Mouse (Mus musculus): Measurements from ENCODE around the gene Arhgap21. TPM values are rescaled to one million over a fixed set of nuclear protein-coding genes. Genes with fewer than 3 reads are reported as not detected.
A peak's percentile ranks its signal among the peaks of the same experiment; 100 is the strongest.

Gene Arhgap21
- polyA plus RNA-seq, 1 experiment, result 11.2 TPM

DNA sequence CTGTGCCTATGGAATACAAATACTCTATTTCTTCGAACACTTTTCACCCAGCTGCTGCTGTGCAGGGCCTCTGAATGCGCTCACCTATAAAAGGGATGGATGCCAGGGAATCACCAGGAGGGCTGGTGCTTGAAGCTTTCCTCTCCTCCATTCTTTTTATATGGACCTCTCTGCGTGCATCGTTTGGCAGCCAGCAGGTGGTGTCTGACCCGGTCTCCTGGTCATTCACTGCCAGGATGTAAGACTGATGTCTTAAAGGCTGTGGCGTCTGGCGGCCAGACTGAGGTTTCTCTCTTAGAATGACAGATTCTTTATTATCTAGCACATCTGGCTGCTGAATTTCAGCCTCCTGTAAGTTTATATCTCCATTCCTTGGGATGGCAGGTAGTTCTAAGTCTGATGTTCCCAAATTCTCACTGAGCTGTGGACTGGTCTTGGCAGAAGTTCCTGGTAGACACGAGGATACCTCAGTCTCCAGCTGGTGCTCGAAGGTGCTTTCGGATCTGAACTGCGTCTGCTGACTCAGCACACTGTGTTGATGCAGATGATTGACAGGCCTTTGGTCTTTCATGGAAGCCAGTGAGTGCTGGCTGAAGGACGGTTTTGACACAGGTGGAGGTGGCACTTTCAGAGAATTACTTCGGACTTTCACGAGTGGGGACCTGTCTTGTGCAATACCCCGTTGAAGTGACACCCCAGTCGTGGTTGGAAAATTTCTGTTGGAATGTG lies 88.6 kb downstream of the Arhgap21 start:
- Histone ChIP-seq H3K9me3 (no peaks in the 10 kb centered on the region), H3K36me3 (replicated peaks; ENCODE audit: low read length) (peaks cover 70% of the 10 kb centered on the region), H3K27me3 (replicated peaks) (no peaks in the 10 kb centered on the region), H3K4me3 (replicated peaks) (no peak overlapping the region), H3K4me1 (0 out of 2 replicates have a peak, but pooled peaks cover 6% of the 10 kb centered on the region)
- no peak for TF ChIP-seq FLI1 (IDR thresholded peaks at IDR 0.05; ENCODE audit: low read length)

- Histone ChIP-seq H3K4me3 (replicated peaks) (no peak overlapping the region), H3K4me1 (peaks cover 10% of the 10 kb centered on the region), H3K36me3 (replicated peaks; ENCODE audit: low read length) (peaks cover 64% of the 10 kb centered on the region), H3K27me3 (replicated peaks) (no peaks in the 10 kb centered on the region), H3K9me3 (no peaks in the 10 kb centered on the region)
- TF ChIP-seq FLI1 (IDR thresholded peaks at IDR 0.05; ENCODE audit: low read length), result no peak
- no peak for TF ChIP-seq GATA1 (IDR thresholded peaks at IDR 0.05; ENCODE audit: borderline replicate concordance, low read length)
These were observed 94.1 kb downstream of the Arhgap21 start for GRCm38 (mm10) chr2:20874621-20875020.

- no peak for TF ChIP-seq GATA1 (IDR thresholded peaks at IDR 0.05; ENCODE audit: borderline replicate concordance, low read length)
- no peak for TF ChIP-seq FLI1 (IDR thresholded peaks at IDR 0.05; ENCODE audit: low read length)
- Histone ChIP-seq H3K27me3 (replicated peaks) (no peaks in the 10 kb centered on the region), H3K9me3 (no peaks in the 10 kb centered on the region), H3K36me3 (replicated peaks; ENCODE audit: low read length) (peaks cover 72% of the 10 kb centered on the region), H3K4me3 (replicated peaks) (peak overlapping the region; percentile 9), H3K4me1 (peaks cover 32% of the 10 kb centered on the region)
These were observed 99.3 kb downstream of the Arhgap21 start for GRCm38 (mm10) chr2:20869212-20869965.

DNA sequence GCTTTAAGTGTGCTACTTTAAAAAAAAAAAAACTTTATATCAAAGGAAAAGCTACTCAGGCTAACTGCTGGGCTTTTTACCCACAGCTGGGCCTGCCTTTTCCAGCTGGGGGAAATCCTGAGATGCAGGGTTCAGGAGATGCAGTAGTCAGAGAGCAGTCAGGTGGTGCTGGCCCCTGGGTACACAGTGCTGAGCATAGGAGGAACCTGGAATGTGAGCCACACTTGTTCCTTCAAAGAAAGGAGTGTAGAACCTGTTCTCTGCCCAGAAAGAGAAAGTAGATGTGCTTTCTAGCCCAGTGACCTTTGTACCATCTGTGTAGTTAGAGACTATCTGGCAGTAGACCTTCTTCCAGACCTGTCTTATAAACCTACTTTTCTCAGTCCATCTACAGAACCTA lies 100.6 kb downstream of the Arhgap21 start:
- TF ChIP-seq FLI1 (IDR thresholded peaks at IDR 0.05; ENCODE audit: low read length), result no peak
- no peak for TF ChIP-seq GATA1 (IDR thresholded peaks at IDR 0.05; ENCODE audit: borderline replicate concordance, low read length)
- Histone ChIP-seq H3K27me3 (replicated peaks) (no peaks in the 10 kb centered on the region), H3K4me1 (peaks cover 32% of the 10 kb centered on the region), H3K9me3 (no peaks in the 10 kb centered on the region), H3K36me3 (replicated peaks; ENCODE audit: low read length) (peaks cover 77% of the 10 kb centered on the region), H3K4me3 (replicated peaks) (no peak overlapping the region)

- TF ChIP-seq GATA1 (IDR thresholded peaks at IDR 0.05; ENCODE audit: borderline replicate concordance, low read length), result no peak
- TF ChIP-seq FLI1 (IDR thresholded peaks at IDR 0.05; ENCODE audit: low read length), result no peak
- H3K36me3 ChIP-seq (replicated peaks; ENCODE audit: low read length), result peaks cover 86% of the 10 kb centered on the region
- H3K27me3 ChIP-seq (replicated peaks), result no peaks in the 10 kb centered on the region
- no peak overlapping the region for H3K4me3 ChIP-seq (replicated peaks)
- no peaks in the 10 kb centered on the region for H3K9me3 ChIP-seq
- peaks cover 28% of the 10 kb centered on the region for H3K4me1 ChIP-seq
These were observed 102.9 kb downstream of the Arhgap21 start for GRCm38 (mm10) chr2:20865795-20866194.

DNA sequence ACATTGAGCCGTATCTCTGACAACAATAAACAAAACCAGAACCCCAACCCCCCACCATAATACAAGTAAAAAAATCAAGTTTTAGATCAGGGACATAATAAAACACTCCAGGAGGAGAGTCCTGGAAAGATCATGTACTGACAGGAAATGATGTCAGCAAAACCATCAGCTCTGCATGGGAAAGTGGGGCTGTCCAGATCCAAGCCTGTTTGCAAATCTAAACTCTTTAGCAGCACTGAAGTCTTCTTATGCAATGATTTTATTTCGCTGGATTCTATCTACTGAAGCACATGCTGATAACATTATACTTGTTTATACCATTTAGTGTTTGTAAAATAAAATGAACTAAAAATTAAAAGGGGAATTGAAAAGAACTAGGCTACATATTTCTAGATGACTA lies 104.1 kb downstream of the Arhgap21 start:
- Histone ChIP-seq H3K4me3 (replicated peaks) (no peak overlapping the region), H3K36me3 (replicated peaks; ENCODE audit: low read length) (peaks cover 93% of the 10 kb centered on the region), H3K4me1 (peaks cover 22% of the 10 kb centered on the region), H3K9me3 (no peaks in the 10 kb centered on the region), H3K27me3 (replicated peaks) (no peaks in the 10 kb centered on the region)
- TF ChIP-seq FLI1 (IDR thresholded peaks at IDR 0.05; ENCODE audit: low read length) (no peak), GATA1 (IDR thresholded peaks at IDR 0.05; ENCODE audit: borderline replicate concordance, low read length) (no peak)

GRCm38 (mm10) chr2:20860756-20861155 lies 107.9 kb downstream of the Arhgap21 start:
- Histone ChIP-seq H3K9me3 (no peaks in the 10 kb centered on the region), H3K4me3 (replicated peaks) (no peak overlapping the region), H3K36me3 (replicated peaks; ENCODE audit: low read length) (peaks cover 98% of the 10 kb centered on the region), H3K4me1 (peaks cover 6% of the 10 kb centered on the region), H3K27me3 (replicated peaks) (no peaks in the 10 kb centered on the region)
- TF ChIP-seq GATA1 (IDR thresholded peaks at IDR 0.05; ENCODE audit: borderline replicate concordance, low read length) (no peak), FLI1 (IDR thresholded peaks at IDR 0.05; ENCODE audit: low read length) (no peak)

DNA sequence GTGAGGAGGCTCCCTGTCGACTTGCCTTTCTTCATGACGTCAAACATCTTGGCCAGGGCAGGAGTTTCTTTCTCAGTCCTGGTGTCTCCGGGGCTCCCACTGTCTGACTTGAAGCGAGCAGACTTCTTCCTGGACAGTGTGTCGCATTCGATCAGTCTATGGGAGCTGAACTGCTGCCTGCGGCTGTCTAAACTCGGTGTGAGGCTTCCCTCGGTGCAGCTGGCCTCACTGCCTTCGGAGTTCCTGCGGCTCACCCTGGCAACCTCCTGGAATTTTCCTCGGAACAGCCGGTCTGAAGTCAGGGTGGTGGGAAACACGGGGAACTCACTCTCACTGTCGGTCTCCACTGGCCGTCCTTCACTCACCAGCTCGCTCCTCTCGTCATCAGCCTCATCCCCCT lies 119.3 kb downstream of the Arhgap21 start:
- H3K36me3 ChIP-seq (replicated peaks; ENCODE audit: low read length), result peaks cover 76% of the 10 kb centered on the region
- no peak overlapping the region for H3K4me3 ChIP-seq (replicated peaks)
- H3K9me3 ChIP-seq, result no peaks in the 10 kb centered on the region
- TF ChIP-seq FLI1 (IDR thresholded peaks at IDR 0.05; ENCODE audit: low read length), result no peak
- no peak for TF ChIP-seq GATA1 (IDR thresholded peaks at IDR 0.05; ENCODE audit: borderline replicate concordance, low read length)
- no peaks in the 10 kb centered on the region for H3K4me1 ChIP-seq
- H3K27me3 ChIP-seq (replicated peaks), result no peaks in the 10 kb centered on the region

DNA sequence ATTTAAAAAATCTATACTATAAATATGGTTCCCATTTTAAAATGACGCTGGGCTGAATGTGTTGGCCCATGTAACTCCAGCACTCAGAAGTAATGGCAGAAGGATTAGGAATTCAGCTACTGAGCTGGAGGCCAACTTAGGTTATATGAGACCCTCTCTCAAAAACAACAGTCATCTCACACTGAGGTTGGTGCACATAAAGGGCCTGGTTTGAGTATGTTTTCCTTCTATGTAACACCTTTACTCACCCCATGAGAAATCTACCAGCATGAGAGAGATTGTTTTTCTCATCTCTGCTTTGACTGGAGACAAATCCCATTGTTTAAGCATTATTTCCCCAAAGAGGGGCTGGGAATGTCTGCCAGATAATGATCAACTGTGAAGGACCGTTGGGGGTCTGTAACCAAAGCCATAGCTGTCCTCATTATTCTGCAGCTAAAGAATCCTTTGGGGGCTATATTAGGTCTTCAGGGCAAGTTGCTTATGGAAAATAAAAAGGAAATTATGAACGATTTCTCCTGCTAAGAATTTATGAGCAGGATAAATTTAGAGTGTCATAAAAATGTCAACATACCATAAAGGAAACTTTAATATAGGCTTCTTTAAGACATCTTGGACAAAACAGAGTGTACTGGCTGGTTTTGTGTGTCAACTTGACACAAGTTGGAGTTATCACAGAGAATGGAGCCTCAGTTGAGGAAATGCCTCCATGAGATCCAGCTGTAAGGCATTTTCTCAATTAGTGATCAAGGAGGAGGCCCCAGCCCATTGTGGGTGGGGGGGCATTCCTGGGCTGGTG lies 136.9 kb downstream of the Arhgap21 start:
- H3K9me3 ChIP-seq, result no peaks in the 10 kb centered on the region
- no peaks in the 10 kb centered on the region for H3K36me3 ChIP-seq (replicated peaks; ENCODE audit: low read length)
- no peak overlapping the region for H3K4me3 ChIP-seq (replicated peaks)
- H3K27me3 ChIP-seq (replicated peaks), result no peaks in the 10 kb centered on the region
- no peaks in the 10 kb centered on the region for H3K4me1 ChIP-seq
- no peak for TF ChIP-seq FLI1 (IDR thresholded peaks at IDR 0.05; ENCODE audit: low read length)
- TF ChIP-seq GATA1 (IDR thresholded peaks at IDR 0.05; ENCODE audit: borderline replicate concordance, low read length), result no peak

Measured in megakaryocyte, embryonic 14.5 days (primary cell).